Mouse (Mus musculus): ENCODE measurements around the gene Tbx3. TPM values are rescaled to one million over a fixed set of nuclear protein-coding genes. Genes with fewer than 3 reads are reported as not detected.

Gene Tbx3
- polyA plus RNA-seq, 1 experiment from 2014 or later, result 20.6 TPM

DNA sequence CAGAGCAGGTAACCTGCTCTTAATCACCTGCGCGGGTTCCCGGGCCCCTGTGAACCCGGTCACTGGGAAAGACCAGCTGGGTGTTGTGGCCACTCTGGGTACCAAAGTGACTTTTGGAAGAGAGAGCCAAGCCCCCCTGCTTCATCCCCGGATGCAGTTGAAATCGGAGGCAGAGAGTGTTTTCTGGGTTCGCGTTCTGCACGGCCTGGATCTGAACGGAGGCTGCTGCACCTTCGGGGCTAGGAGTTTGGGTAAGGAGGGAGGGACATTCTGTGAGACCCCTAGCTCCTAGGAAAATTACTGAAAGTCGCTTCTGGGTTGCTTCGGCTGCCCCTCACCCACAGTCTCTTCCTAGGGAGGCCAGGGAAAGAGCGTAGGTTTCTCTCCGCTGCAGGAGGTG lies 7.2 kb upstream of the Tbx3 start:
- WGBS, result 5% methylated on average over 15 of the region's 15 CpGs
- Histone ChIP-seq H3K4me2 (replicated peaks; ENCODE audit: low read depth, low read length) (no peak overlapping the region), H3K27me3 (ENCODE audit: control insufficient read depth, insufficient read depth, low read length) (peaks cover 60% of the 10 kb centered on the region), H3K9me3 (ENCODE audit: control insufficient read depth, low read depth, low read length) (no peaks in the 10 kb centered on the region), H3K4me3 (ENCODE audit: low read depth, low read length) (no peak overlapping the region), H3K4me1 (ENCODE audit: control insufficient read depth, insufficient read depth, low read length) (0 out of 2 replicates have a peak, but pooled peaks cover 9% of the 10 kb centered on the region), H3K36me3 (ENCODE audit: control insufficient read depth, insufficient read depth, low read length) (no peaks in the 10 kb centered on the region), H3K27ac (ENCODE audit: low read length) (no peak overlapping the region), H3K9ac (replicated peaks; ENCODE audit: low read depth, low read length) (no peak overlapping the region)
- no peak for ATAC-seq (ENCODE audit: insufficient number of reproducible peaks, insufficient read depth, low FRiP score, low read depth)

DNA sequence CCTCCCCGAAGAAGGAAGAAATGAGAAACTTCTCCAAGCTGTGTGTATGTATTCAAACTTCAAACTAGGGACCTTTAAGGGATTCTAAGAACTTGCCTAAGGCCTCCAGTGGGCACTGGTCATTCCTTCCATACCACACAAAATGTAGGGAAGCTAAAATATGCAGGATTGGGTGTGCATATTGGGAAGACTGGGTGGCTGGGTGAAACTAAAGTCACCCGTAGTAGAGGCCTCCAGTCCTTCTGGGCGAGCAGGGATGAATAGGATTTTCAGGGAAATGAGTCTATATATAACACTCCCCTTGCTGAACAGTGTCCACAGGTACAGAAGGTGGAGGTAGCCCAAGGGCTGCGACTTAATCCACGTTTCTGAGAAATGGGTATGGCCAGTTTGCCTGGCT lies 6.7 kb upstream of the Tbx3 start:
- Histone ChIP-seq H3K4me1 (ENCODE audit: control insufficient read depth, insufficient read depth, low read length) (0 out of 2 replicates have a peak, but pooled peaks cover 13% of the 10 kb centered on the region), H3K36me3 (ENCODE audit: control insufficient read depth, insufficient read depth, low read length) (no peaks in the 10 kb centered on the region), H3K4me2 (replicated peaks; ENCODE audit: low read depth, low read length) (no peak overlapping the region), H3K9ac (replicated peaks; ENCODE audit: low read depth, low read length) (no peak overlapping the region), H3K4me3 (ENCODE audit: low read depth, low read length) (no peak overlapping the region), H3K27ac (ENCODE audit: low read length) (no peak overlapping the region), H3K27me3 (ENCODE audit: control insufficient read depth, insufficient read depth, low read length) (peaks cover 55% of the 10 kb centered on the region), H3K9me3 (ENCODE audit: control insufficient read depth, low read depth, low read length) (no peaks in the 10 kb centered on the region)
- ATAC-seq (ENCODE audit: insufficient number of reproducible peaks, insufficient read depth, low FRiP score, low read depth), result no peak
- WGBS, result 22% methylated on average over 5 of the region's 5 CpGs

DNA sequence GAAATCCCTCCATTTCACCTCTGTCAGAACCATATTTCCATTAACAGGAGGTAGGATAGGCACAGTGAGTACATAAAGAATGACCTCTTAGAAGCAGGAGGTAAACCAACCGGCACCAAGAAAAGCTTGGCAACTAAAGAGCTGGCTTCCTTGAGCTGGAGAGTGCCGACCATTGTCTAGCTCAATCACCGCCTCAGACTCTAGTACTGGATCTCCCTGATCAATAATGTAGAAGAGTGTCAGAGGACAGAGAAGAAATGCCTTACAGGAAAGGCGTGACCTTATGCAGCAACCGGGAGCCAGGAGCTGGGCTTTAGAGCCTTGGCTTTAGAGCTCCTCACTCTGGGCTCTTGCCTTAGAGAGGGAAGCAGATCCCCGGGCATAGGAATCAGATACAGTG lies 4.7 kb upstream of the Tbx3 start:
- peaks cover 24% of the 10 kb centered on the region; the same call in 1 of the 2 replicates for H3K4me1 ChIP-seq (ENCODE audit: control insufficient read depth, insufficient read depth, low read length)
- H3K4me2 ChIP-seq (replicated peaks; ENCODE audit: low read depth, low read length), result no peak overlapping the region
- WGBS, result 22% methylated on average over 6 of the region's 6 CpGs
- H3K36me3 ChIP-seq (ENCODE audit: control insufficient read depth, insufficient read depth, low read length), result no peaks in the 10 kb centered on the region
- H3K4me3 ChIP-seq (ENCODE audit: low read depth, low read length), result no peak overlapping the region
- H3K9me3 ChIP-seq (ENCODE audit: control insufficient read depth, low read depth, low read length), result no peaks in the 10 kb centered on the region
- peaks cover 50% of the 10 kb centered on the region for H3K27me3 ChIP-seq (ENCODE audit: control insufficient read depth, insufficient read depth, low read length)
- no peak overlapping the region for H3K9ac ChIP-seq (replicated peaks; ENCODE audit: low read depth, low read length)
- ATAC-seq (ENCODE audit: insufficient number of reproducible peaks, insufficient read depth, low FRiP score, low read depth), result no peak
- no peak overlapping the region for H3K27ac ChIP-seq (ENCODE audit: low read length)

DNA sequence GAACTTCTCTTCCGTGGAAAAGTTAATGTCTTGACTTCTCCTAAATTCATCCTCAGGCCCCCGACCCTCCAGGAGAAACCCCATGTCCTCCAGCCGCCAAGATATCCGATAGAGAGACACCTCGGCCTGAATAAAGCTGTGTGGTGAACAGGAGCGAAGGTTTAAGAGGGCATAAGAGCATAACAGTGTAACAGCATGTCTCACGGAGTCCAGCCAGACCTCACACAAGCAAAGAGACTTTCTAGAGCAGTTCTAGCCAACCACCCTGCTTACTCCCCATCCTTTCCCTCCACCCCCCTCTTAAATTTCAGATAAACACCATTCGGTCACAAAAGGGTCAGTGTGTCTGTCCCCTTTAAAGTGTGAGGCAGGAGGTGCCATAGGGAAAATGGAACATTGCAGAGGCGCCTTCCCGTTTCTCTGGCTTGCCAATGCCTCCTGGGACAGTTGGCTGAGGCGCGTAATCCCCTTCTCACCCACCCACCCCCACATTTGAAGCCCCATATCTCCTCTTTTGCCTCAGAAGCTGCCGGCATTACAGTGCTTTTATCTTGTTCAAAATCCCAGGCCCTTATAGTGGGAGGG lies 3.0 kb upstream of the Tbx3 start:
- no peak for ATAC-seq (ENCODE audit: insufficient number of reproducible peaks, insufficient read depth, low FRiP score, low read depth)
- Histone ChIP-seq H3K4me3 (ENCODE audit: low read depth, low read length) (no peak overlapping the region), H3K27me3 (ENCODE audit: control insufficient read depth, insufficient read depth, low read length) (peaks cover 36% of the 10 kb centered on the region), H3K36me3 (ENCODE audit: control insufficient read depth, insufficient read depth, low read length) (no peaks in the 10 kb centered on the region), H3K27ac (ENCODE audit: low read length) (no peak overlapping the region), H3K9ac (replicated peaks; ENCODE audit: low read depth, low read length) (no peak overlapping the region), H3K4me2 (replicated peaks; ENCODE audit: low read depth, low read length) (no peak overlapping the region), H3K4me1 (ENCODE audit: control insufficient read depth, insufficient read depth, low read length) (peaks cover 24% of the 10 kb centered on the region; the same call in 1 of the 2 replicates), H3K9me3 (ENCODE audit: control insufficient read depth, low read depth, low read length) (no peaks in the 10 kb centered on the region)
- 30% methylated on average over 13 of the region's 13 CpGs for WGBS

DNA sequence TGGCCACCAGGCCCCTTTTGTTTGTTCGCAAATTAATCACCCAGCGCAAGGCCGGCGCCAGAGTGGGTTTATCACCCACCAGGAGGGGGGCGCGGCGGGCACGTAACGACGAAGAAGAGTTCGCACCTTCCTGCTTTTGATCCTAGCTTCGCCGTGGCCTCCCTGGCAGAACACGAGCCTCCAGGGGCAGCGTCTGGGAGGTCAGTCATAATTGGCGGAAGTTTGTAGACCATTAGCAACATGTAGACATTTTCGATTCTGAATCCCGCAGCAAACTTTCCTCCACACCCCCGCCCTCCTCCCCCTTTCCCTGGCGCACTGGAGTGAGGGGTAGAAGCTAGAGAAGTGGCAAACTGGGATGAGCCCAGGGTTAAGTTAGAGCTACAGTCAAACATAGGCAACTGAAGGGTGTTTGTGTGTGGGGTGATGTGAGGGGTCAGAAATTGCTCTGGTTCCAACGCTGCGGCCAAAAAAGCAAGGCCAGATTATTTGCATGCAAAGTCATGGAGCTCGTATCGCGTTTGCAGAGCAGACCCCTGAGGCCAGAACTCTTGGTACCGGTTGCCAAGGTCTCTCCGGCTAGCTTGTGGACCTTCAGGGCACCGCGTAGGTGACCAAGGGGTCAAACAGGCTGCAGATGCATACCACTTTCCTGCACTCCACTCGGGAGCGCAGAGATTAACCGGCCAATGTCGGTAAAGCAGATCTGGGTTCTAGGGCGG lies 2.1 kb upstream of the Tbx3 start:
- ATAC-seq (ENCODE audit: insufficient number of reproducible peaks, insufficient read depth, low FRiP score, low read depth), result no peak
- peaks cover 21% of the 10 kb centered on the region; the same call in 1 of the 2 replicates for H3K4me1 ChIP-seq (ENCODE audit: control insufficient read depth, insufficient read depth, low read length)
- H3K27ac ChIP-seq (ENCODE audit: low read length), result no peak overlapping the region

DNA sequence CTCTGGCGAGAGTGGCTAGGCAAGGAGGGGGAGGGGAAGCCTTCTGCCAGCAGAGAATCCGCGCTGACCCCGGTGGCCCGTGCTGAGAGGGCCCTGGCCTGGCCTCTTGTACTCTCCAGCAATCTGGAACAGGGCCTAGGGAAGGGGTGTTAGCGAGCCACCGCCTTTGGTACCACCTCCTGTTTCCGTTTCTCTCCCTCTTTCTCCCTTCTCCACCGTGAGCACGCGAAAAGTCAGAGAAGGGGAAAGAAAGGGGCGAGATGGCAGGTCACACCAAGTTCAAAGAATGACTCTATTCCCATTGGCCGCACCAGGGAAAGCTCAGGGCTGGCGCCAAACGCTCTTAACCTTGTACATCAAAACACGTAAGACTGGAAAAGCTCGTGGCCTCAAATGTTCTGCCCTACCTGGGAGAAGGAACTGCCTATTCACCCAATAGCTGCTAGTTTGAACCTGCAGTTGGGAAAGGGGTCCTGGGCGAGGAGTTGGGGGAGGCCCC lies 1.5 kb upstream of the Tbx3 start:
- no peak overlapping the region for H3K9ac ChIP-seq (replicated peaks; ENCODE audit: low read depth, low read length)
- H3K27ac ChIP-seq (ENCODE audit: low read length), result peak overlapping the region; percentile 94; the same call in 1 of the 2 replicates
- H3K9me3 ChIP-seq (ENCODE audit: control insufficient read depth, low read depth, low read length), result no peaks in the 10 kb centered on the region
- no peaks in the 10 kb centered on the region for H3K36me3 ChIP-seq (ENCODE audit: control insufficient read depth, insufficient read depth, low read length)
- peaks cover 27% of the 10 kb centered on the region for H3K27me3 ChIP-seq (ENCODE audit: control insufficient read depth, insufficient read depth, low read length)
- H3K4me3 ChIP-seq (ENCODE audit: low read depth, low read length), result peak overlapping the region; percentile 7; the same call in 1 of the 2 replicates
- peaks cover 21% of the 10 kb centered on the region; the same call in 1 of the 2 replicates for H3K4me1 ChIP-seq (ENCODE audit: control insufficient read depth, insufficient read depth, low read length)
- peak overlapping the region; percentile 82 for H3K4me2 ChIP-seq (replicated peaks; ENCODE audit: low read depth, low read length)
- no peak for ATAC-seq (ENCODE audit: insufficient number of reproducible peaks, insufficient read depth, low FRiP score, low read depth)
- WGBS, result 26% methylated on average over 18 of the region's 18 CpGs

More for the DNA sequence above, 2.1 kb upstream of the Tbx3 start:
- peak overlapping the region; percentile 7; the same call in 1 of the 2 replicates for H3K4me3 ChIP-seq (ENCODE audit: low read depth, low read length)
- peak overlapping the region; percentile 8; the same call in 1 of the 2 replicates for H3K4me2 ChIP-seq (replicated peaks; ENCODE audit: low read depth, low read length)
- no peaks in the 10 kb centered on the region for H3K36me3 ChIP-seq (ENCODE audit: control insufficient read depth, insufficient read depth, low read length)
- H3K9ac ChIP-seq (replicated peaks; ENCODE audit: low read depth, low read length), result no peak overlapping the region
- H3K9me3 ChIP-seq (ENCODE audit: control insufficient read depth, low read depth, low read length), result no peaks in the 10 kb centered on the region
- 24% methylated on average over 34 of the region's 34 CpGs for WGBS
- H3K27me3 ChIP-seq (ENCODE audit: control insufficient read depth, insufficient read depth, low read length), result peaks cover 33% of the 10 kb centered on the region

DNA sequence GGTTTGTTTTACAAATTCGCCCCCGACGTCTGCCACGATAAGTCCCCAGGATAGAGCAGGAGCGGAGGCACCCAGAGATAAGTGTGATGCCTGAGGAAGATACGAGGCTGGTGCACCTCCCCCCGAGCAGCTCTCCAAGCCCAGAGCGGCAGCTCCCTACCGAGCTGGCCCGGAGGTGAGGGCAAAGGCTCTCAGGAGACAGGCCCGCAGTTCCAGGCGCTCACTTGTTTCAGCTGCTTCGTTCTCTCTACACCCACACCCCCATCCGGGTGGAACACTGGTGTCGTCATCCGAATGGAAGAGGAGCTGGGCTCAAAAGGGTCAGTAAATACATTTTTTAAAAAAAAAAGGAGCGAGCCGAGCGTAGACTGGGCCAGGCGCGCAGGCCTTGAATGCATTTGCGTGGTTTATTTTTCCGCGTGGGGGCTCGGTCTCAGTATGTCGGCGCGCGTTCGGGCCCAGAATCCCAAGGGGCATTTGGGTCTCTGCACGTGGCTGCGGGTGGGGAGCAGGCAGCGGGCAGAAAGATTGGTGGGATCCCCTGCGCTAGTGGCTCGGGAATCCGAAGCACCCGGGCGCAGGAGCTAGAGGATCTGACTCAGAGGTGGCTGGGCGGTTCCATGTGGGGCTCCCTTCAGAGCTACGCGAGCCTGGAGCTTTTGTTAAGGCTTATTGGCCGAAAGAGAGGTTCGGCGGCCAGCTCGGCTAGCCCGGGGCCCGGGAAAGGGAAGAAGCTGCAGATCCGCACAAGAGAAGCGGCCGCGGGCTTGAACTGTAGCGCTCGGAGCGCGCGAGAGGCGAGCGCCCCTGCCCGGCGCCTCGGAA lies 516 bp upstream of the Tbx3 start:
- peak overlapping the region; percentile 44 for H3K4me3 ChIP-seq (ENCODE audit: low read depth, low read length)
- H3K27me3 ChIP-seq (ENCODE audit: control insufficient read depth, insufficient read depth, low read length), result peaks cover 25% of the 10 kb centered on the region
- H3K9ac ChIP-seq (replicated peaks; ENCODE audit: low read depth, low read length), result peak overlapping the region; percentile 42
- no peak for ATAC-seq (ENCODE audit: insufficient number of reproducible peaks, insufficient read depth, low FRiP score, low read depth)
- peaks cover 21% of the 10 kb centered on the region; the same call in 1 of the 2 replicates for H3K4me1 ChIP-seq (ENCODE audit: control insufficient read depth, insufficient read depth, low read length)
- H3K36me3 ChIP-seq (ENCODE audit: control insufficient read depth, insufficient read depth, low read length), result no peaks in the 10 kb centered on the region
- peak overlapping the region; percentile 82 for H3K4me2 ChIP-seq (replicated peaks; ENCODE audit: low read depth, low read length)
- whole genome bisulfite sequencing, result under 1% methylated on average over 61 of the region's 61 CpGs
- H3K9me3 ChIP-seq (ENCODE audit: control insufficient read depth, low read depth, low read length), result no peaks in the 10 kb centered on the region
- peak overlapping the region; percentile 94 for H3K27ac ChIP-seq (ENCODE audit: low read length)
